Mouse (Mus musculus): ENCODE measurements around the gene Ranbp10. TPM values are rescaled to one million over a fixed set of nuclear protein-coding genes. Genes with fewer than 3 reads are reported as not detected.

Gene Ranbp10
- polyA plus RNA-seq, 1 experiment from 2014 or later = 14.6 TPM

DNA sequence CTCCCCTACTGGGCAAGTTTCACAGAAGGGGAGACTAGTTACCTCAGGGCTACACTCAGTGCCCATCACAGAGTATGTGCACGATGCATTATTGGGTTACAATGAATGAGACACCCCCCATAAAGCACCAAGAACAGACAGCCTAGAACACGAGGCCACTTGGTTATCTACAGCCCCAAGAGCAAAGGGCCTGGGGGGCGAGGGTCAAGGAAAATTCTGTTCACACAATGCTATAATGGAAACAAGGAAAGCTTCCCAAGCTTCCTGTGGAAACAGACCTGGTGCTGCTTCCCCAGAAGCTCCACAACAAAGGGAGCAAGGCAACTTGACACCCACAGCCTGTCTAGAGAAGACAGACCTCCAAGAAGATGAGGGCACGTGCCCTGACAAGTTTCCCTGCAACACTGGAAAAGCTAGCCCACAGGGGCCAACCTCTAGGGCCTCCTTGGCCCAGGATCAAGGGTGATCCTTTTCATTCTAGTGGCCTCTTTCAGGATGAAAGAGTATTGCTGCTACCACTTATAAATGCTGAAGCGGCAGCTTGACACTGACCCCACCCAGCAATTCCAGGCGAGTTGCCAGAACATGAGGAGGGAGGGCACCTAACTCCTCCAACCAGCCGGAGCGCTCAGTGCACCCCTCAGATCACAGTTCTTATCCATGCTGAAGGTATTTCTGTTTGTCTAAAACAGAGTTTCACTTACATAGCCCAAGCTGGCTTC lies 27.9 kb downstream of the Ranbp10 start:
- Histone ChIP-seq H3K27ac (no peak overlapping the region), H3K9ac (no peak overlapping the region), H3K27me3 (no peaks in the 10 kb centered on the region), H3K9me3 (no peaks in the 10 kb centered on the region), H3K4me3 (replicated peaks) (no peak overlapping the region), H3K4me1 (peaks cover 8% of the 10 kb centered on the region; the same call in 1 of the 2 replicates), H3K36me3 (replicated peaks) (peaks cover 3% of the 10 kb centered on the region; the same call in 1 of the 2 replicates), H3K4me2 (no peak overlapping the region)
- 67% methylated on average over 8 of the region's 8 CpGs for WGBS
- ATAC-seq (ENCODE audit: low FRiP score) = no peak

DNA sequence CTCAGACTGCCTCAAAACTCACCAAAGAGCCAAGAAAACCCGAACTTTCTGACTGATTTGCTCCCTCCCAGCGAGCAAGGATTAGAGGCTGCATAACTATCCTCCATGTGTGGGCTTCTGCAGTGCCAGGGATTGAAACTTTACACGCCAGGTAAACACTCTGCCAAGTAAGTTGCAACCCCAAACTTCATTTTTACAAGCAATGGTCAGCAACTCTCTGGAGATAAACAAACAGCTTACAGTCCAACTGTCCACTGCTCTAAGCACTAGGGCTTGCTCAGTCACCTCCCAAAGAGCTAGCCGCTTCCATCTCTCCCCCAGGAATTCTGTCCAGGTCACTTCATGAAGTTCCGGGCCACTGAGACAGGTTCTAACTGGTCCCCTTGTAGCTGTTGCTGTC lies 28.7 kb downstream of the Ranbp10 start:
- WGBS = 91% methylated on average over 5 of the region's 5 CpGs
- no peak overlapping the region for H3K4me3 ChIP-seq (replicated peaks)
- H3K9ac ChIP-seq = no peak overlapping the region
- no peak for ATAC-seq (ENCODE audit: low FRiP score)
- H3K36me3 ChIP-seq (replicated peaks) = peaks cover 3% of the 10 kb centered on the region; the same call in 1 of the 2 replicates
- H3K27ac ChIP-seq = no peak overlapping the region
- H3K9me3 ChIP-seq = no peaks in the 10 kb centered on the region
- H3K4me2 ChIP-seq = no peak overlapping the region
- H3K4me1 ChIP-seq = peaks cover 8% of the 10 kb centered on the region; the same call in 1 of the 2 replicates
- H3K27me3 ChIP-seq = no peaks in the 10 kb centered on the region

DNA sequence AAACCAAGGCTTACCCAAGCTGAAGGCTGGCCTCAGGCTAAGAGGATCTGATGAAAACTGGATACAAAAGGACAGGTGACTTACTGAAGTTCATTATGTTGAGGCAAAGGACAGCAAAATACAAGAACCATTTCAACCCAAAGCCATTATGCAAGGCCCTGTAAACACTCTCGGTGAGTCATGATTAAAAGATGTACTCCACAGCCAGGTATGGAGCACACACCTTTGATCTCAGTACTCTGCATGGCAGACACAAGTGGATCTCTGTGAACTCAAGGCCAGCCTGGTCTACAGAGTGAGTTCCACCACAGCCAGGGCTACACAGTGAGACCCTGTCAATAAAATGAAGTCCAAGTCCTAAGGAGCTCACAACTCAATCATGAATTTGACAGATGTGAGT lies 31.4 kb downstream of the Ranbp10 start:
- no peak for ATAC-seq (ENCODE audit: low FRiP score)
- Histone ChIP-seq H3K4me1 (peaks cover 8% of the 10 kb centered on the region; the same call in 1 of the 2 replicates), H3K4me3 (replicated peaks) (no peak overlapping the region), H3K9me3 (no peaks in the 10 kb centered on the region), H3K27me3 (no peaks in the 10 kb centered on the region), H3K36me3 (replicated peaks) (peaks cover 3% of the 10 kb centered on the region; the same call in 1 of the 2 replicates), H3K4me2 (no peak overlapping the region), H3K9ac (no peak overlapping the region), H3K27ac (no peak overlapping the region)
- 84% methylated on average over 1 of the region's 1 CpGs for WGBS

DNA sequence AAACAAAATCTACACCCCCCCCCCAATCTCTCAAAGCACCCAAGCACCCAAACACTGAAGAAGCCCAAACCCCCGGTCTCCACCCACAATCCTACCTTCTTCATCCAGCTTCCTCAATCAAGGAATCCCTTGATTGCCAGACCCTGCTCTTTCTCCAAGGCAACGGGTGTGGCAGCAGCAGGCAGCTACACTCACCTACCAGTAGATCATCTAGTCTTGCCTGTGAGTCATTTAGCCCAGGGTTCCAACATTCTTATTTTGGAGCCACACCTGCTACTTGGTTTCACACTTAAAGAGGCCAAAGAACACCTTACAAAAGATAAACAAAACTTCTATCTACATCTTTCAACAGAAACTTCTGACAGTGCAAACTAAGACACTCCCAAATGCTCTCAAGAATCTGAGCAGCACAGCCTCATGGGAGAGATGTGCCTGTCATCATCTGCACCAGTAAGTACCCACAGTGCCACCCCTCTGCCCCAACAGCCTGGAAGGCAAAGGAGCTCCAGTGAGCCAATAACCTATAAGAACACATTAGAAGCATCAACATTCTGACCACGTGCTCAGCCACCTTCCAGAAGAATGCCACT lies 33.0 kb downstream of the Ranbp10 start:
- no peaks in the 10 kb centered on the region for H3K9me3 ChIP-seq
- H3K4me2 ChIP-seq = no peak overlapping the region
- no peaks in the 10 kb centered on the region for H3K27me3 ChIP-seq
- 91% methylated on average over 3 of the region's 3 CpGs for WGBS
- no peak overlapping the region for H3K4me3 ChIP-seq (replicated peaks)
- no peak for ATAC-seq (ENCODE audit: low FRiP score)
- H3K36me3 ChIP-seq (replicated peaks) = peaks cover 3% of the 10 kb centered on the region; the same call in 1 of the 2 replicates
- H3K27ac ChIP-seq = no peak overlapping the region
- peaks cover 3% of the 10 kb centered on the region; the same call in 1 of the 2 replicates for H3K4me1 ChIP-seq
- no peak overlapping the region for H3K9ac ChIP-seq

DNA sequence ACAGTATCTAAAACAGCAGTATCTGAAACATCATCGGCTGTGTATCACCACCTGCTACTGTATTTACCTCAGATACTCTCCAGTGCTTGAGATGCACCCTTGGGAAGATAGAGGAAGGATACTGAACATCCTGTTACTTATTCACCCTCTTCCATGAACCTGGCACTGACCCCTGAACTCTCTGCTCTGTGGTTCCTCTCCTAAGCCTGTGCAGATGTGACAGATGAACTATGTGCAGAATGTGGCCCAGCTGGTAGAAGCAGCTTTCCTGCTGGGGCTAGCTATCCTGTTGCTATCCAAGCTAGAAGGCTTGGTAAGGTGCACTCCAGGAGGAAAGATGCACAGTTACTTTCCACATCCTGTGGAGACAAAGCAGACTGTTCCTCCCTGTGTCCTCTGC lies 33.8 kb downstream of the Ranbp10 start:
- H3K9ac ChIP-seq = no peak overlapping the region
- no peaks in the 10 kb centered on the region for H3K9me3 ChIP-seq
- no peaks in the 10 kb centered on the region for H3K4me1 ChIP-seq
- H3K27me3 ChIP-seq = no peaks in the 10 kb centered on the region
- 96% methylated on average over 1 of the region's 1 CpGs for WGBS
- no peaks in the 10 kb centered on the region; the same call in 1 of the 2 replicates for H3K36me3 ChIP-seq (replicated peaks)
- no peak overlapping the region for H3K27ac ChIP-seq
- no peak for ATAC-seq (ENCODE audit: low FRiP score)
- H3K4me2 ChIP-seq = no peak overlapping the region
- no peak overlapping the region for H3K4me3 ChIP-seq (replicated peaks)

DNA sequence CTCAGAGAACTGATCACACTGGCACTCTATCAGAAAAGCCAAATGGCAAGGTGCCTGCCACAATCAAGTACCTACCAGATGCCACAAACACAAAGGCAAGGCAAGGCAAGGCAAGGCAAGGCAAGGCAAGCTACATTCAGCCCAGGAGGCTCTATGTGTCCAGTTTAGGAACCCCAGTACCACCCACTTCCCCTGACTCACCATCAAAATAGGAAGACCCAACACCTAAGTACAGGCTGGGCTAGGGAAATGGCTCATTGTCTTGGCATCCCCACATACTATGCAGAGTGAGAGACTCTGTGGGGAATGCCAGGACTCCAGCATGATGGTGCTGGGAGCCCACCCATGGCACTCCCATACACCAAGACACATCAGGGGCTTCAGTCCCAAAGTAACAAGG lies 37.5 kb downstream of the Ranbp10 start:
- no peak overlapping the region for H3K4me2 ChIP-seq
- no peaks in the 10 kb centered on the region for H3K27me3 ChIP-seq
- no peak overlapping the region for H3K4me3 ChIP-seq (replicated peaks)
- no peak for ATAC-seq (ENCODE audit: low FRiP score)
- no peaks in the 10 kb centered on the region for H3K9me3 ChIP-seq
- no peak overlapping the region for H3K27ac ChIP-seq
- H3K36me3 ChIP-seq (replicated peaks) = peaks cover 15% of the 10 kb centered on the region
- no peak overlapping the region for H3K9ac ChIP-seq
- peaks cover 4% of the 10 kb centered on the region; the same call in 1 of the 2 replicates for H3K4me1 ChIP-seq

DNA sequence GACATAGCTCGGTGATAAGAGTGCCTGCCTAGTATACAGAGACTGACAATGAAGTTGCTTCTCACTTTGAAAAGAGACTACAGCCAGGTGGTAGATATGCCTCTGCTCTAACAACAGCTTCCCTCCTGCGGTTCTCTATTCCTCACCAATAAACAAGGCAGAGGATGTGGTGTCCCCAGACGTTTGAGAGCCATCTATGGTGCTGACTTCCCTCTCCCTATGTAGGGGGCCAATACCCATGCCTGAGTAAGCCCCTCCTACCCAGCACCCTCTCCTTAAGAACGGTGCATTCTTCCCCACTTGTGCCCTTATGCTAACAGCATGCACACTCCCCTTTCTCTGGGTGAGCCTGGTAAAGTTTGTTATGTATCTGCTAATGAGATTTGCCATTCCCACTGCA lies 38.2 kb downstream of the Ranbp10 start:
- H3K36me3 ChIP-seq (replicated peaks) = peaks cover 16% of the 10 kb centered on the region
- no peak overlapping the region for H3K4me3 ChIP-seq (replicated peaks)
- peaks cover 4% of the 10 kb centered on the region; the same call in 1 of the 2 replicates for H3K4me1 ChIP-seq
- no peak overlapping the region for H3K9ac ChIP-seq
- ATAC-seq (ENCODE audit: low FRiP score) = no peak
- no peaks in the 10 kb centered on the region for H3K27me3 ChIP-seq
- no peak overlapping the region for H3K27ac ChIP-seq
- no peaks in the 10 kb centered on the region for H3K9me3 ChIP-seq
- WGBS = 61% methylated on average over 4 of the region's 4 CpGs
- no peak overlapping the region for H3K4me2 ChIP-seq

DNA sequence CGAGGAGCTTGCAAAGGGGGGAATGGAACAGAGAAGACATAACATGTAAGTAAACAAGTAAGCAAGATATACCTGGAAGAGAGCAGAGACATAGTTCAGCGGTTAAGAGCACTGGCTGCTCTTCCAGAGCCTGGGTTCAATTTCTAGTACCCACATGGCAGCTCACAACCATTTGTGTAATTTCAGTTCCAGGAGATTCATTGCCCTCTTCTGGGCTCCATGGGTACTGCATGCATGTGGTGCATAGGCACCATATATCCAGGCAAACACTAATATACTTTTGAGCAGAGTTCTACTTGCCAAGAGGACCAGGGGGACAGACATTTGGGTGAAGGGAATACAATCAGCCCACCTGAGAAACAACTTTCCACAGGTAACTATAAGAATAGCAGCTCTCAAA lies 38.9 kb downstream of the Ranbp10 start:
- H3K36me3 ChIP-seq (replicated peaks) = peaks cover 21% of the 10 kb centered on the region
- H3K27me3 ChIP-seq = no peaks in the 10 kb centered on the region

DNA sequence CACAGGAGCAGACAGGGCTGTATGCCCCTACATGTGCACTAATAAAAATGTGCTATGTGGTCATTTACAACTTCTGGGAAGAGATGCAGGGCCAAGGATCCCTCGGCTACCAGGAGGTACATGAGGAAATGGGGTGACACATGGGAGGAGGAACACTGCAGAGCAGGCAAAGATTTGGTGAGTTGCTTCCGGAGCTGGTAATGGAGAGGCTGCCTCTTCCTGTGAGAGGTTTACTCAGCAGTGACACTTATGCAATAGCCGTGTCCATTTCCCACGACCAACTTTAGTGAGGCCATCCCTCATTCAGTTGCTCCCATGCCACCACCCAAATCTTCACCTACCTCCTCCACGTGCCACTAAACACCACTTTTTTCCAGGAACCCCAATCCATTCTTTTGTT lies 46.9 kb downstream of the Ranbp10 start:
- no peak overlapping the region for H3K4me3 ChIP-seq (replicated peaks)
- ATAC-seq (ENCODE audit: low FRiP score) = no peak
- H3K4me2 ChIP-seq = no peak overlapping the region
- no peaks in the 10 kb centered on the region for H3K9me3 ChIP-seq
- 93% methylated on average over 5 of the region's 5 CpGs for WGBS
- H3K27me3 ChIP-seq = no peaks in the 10 kb centered on the region
- H3K27ac ChIP-seq = no peak overlapping the region
- no peaks in the 10 kb centered on the region for H3K4me1 ChIP-seq
- H3K36me3 ChIP-seq (replicated peaks) = peaks cover 72% of the 10 kb centered on the region
- H3K9ac ChIP-seq = no peak overlapping the region

More for the DNA sequence above, 38.9 kb downstream of the Ranbp10 start:
- Histone ChIP-seq H3K4me1 (peaks cover 4% of the 10 kb centered on the region; the same call in 1 of the 2 replicates), H3K27ac (no peak overlapping the region), H3K9me3 (no peaks in the 10 kb centered on the region), H3K4me3 (replicated peaks) (no peak overlapping the region), H3K4me2 (no peak overlapping the region), H3K9ac (no peak overlapping the region)
- WGBS = 95% methylated on average over 2 of the region's 2 CpGs
- no peak for ATAC-seq (ENCODE audit: low FRiP score)

DNA sequence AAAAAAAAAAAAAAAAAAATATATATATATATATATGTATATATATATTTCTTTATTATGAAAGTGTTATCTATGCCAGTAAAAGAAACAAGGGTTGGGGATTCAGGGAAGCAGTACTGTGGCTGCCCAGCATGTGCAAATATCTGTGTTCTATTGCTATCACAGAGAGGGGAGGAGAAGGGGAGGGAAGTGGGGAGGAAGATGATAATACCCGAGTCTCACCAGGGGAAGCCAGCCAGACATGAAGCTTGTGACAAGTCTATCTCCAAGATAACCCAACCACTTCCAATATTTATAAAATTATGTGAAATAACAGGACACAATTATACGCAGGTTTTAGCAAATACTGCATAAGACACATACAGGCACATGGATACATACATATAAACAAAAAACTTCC lies 49.3 kb downstream of the Ranbp10 start:
- Histone ChIP-seq H3K4me2 (no peak overlapping the region), H3K4me1 (no peaks in the 10 kb centered on the region), H3K36me3 (replicated peaks) (peaks cover 86% of the 10 kb centered on the region), H3K9ac (no peak overlapping the region), H3K27ac (no peak overlapping the region), H3K27me3 (no peaks in the 10 kb centered on the region), H3K9me3 (no peaks in the 10 kb centered on the region), H3K4me3 (replicated peaks) (no peak overlapping the region)
- WGBS = 87% methylated on average over 2 of the region's 2 CpGs
- ATAC-seq (ENCODE audit: low FRiP score) = no peak

DNA sequence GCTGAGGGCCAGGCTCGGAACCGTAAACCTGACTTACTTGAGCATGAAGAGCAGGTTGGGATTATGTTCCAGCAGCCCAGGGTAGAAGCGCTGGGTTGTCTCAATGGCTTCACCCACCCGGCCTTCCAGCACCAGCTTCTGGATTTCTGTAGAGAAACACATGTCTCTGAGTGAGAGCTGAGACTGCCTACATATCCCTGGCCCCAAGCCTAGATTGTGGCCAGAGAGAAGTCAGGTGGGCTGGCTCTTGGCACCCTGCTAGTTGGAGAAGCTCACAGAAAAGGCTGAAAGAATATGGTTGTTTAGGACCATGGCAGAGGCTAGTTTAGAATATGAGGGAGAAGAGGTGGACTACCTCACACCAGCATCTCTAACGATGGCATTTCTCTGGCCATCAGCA lies 52.7 kb downstream of the Ranbp10 start:
- H3K4me2 ChIP-seq = no peak overlapping the region
- H3K9me3 ChIP-seq = no peaks in the 10 kb centered on the region
- H3K9ac ChIP-seq = no peak overlapping the region
- 97% methylated on average over 5 of the region's 5 CpGs for WGBS
- no peaks in the 10 kb centered on the region for H3K27me3 ChIP-seq
- no peak overlapping the region for H3K27ac ChIP-seq
- peaks cover 86% of the 10 kb centered on the region for H3K36me3 ChIP-seq (replicated peaks)
- H3K4me1 ChIP-seq = no peaks in the 10 kb centered on the region
- ATAC-seq (ENCODE audit: low FRiP score) = no peak
- H3K4me3 ChIP-seq (replicated peaks) = no peak overlapping the region

DNA sequence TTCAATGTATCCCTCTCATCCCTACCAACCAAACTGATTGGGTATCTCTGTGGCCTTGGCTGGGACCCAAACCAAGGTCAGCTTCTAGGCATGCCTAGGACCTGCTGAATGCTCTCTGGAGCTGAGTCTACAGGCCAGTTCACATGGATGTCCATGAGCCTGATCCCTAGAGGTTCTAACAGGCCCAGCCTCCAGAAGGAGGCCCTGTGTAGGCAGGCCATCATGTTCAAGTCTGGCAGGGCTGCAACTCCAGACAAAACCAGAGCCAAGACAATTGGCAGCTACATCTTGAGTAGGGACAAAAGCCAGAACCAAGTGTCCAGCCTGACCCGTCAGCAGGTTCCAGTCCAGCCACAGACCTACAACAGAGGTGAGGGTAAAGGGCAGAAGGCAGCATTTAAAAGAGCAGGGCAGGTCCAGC lies 53.7 kb downstream of the Ranbp10 start:
- ATAC-seq (ENCODE audit: low FRiP score) = no peak
- no peak overlapping the region for H3K4me2 ChIP-seq
- peaks cover 86% of the 10 kb centered on the region for H3K36me3 ChIP-seq (replicated peaks)
- no peaks in the 10 kb centered on the region for H3K27me3 ChIP-seq
- H3K4me3 ChIP-seq (replicated peaks) = no peak overlapping the region
- H3K27ac ChIP-seq = no peak overlapping the region
- no peak overlapping the region for H3K9ac ChIP-seq
- no peaks in the 10 kb centered on the region for H3K9me3 ChIP-seq
- 91% methylated on average over 1 of the region's 1 CpGs for WGBS
- H3K4me1 ChIP-seq = no peaks in the 10 kb centered on the region
